Mouse (Mus musculus): ENCODE data around the gene Col1a1. TPM values are rescaled to one million over a fixed set of nuclear protein-coding genes. Genes with fewer than 3 reads are reported as not detected.
A peak's percentile ranks its signal among the peaks of the same experiment; 100 is the strongest.

Gene Col1a1
- total and polyA plus RNA-seq, 3 experiments: 0.11 to 0.13 TPM; not detected in 1

DNA sequence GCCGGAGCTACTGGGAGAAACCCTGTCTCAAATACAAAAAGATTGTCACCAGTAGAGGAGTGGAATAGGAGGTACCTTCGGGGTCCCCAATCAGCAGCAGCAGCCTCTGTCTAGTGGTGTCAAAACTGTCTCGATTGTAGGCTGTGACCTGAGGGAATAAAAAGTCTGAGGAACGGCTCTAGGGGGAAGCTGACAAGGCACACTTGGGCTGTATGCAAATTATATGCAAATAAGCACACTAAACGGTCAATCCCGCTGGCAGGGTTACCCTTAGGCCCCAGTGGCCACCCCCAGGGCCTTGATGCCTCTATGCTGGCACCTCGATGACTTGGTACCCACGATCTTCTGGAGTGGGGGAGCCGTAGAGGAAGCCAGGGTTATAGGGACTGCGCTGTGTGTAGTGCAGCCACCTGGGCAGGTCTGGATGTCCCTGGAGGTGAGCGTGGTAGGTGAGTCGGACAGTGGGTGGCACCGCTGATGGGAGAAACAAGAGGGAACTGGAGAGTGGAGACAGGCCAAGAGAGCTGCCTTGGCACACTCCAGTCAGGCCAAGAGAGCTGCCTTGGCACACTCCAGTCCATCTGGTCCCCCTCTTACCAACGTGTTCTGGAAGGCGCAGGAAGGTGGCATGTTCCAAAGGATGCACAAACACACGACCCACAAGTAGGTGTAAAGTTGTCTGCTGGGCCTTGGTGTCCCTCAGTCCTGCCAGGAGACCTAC lies 36.0 kb downstream of the Col1a1 start:
- H3K27me3 ChIP-seq (replicated peaks): peaks cover 90% of the 10 kb centered on the region
- peak; percentile 69 for DNase-seq (ENCODE audit: extremely low read depth)
- peaks cover 15 to 27% of the 10 kb centered on the region in 2 experiments for H3K4me1 ChIP-seq (ENCODE audit: control insufficient read depth in 1 of 2, insufficient read depth in 2 of 2)
- peak overlapping the region; percentile 54 for H3K4me2 ChIP-seq (ENCODE audit: insufficient read depth, low read depth, poor library complexity, severe bottlenecking)
- H3K9me3 ChIP-seq (replicated peaks; ENCODE audit: low read length): no peaks in the 10 kb centered on the region
- in situ Hi-C loops (cut with MboI; ENCODE audit: low pct_ligation_motif_present, low pct_unique_long_range_greater_than_20kb, low sequenced_read_pairs) (loop anchor here (5.0 kb wide), 1 partner anchor 35 kb away; the partner anchor contains the start of gene Col1a1), dilution Hi-C loops (cut with MboI; ENCODE audit: extremely low pct_ligation_motif_present, extremely low pct_unique_long_range_greater_than_20kb, low sequenced_read_pairs) (no loop called here)
- H3K9ac ChIP-seq (ENCODE audit: insufficient read depth, low read depth): no peak overlapping the region
- TF ChIP-seq MXI1 (IDR thresholded peaks at IDR 0.05; ENCODE audit: low read depth, low read length): no peak
- TF ChIP-seq EP300 (IDR thresholded peaks at IDR 0.05; ENCODE audit: low read length): peak; percentile 60; the same call in 1 of the 2 replicates
- no peak; the same call in 1 of the 2 replicates for TF ChIP-seq IRF4 (IDR thresholded peaks at IDR 0.05; ENCODE audit: low read depth, low read length)
- TF ChIP-seq ETS1 (conservative IDR thresholded peaks at IDR 0.05; ENCODE audit: low read depth, low read length): peak; percentile 19; the same call in 1 of the 2 replicates
- no peak for TF ChIP-seq CTCF (conservative IDR thresholded peaks at IDR 0.05 in 1 of 2, IDR thresholded peaks at IDR 0.05 in 1 of 2; ENCODE audit: low read depth in 2 of 2, low read length in 2 of 2)
- TF ChIP-seq MYC (IDR thresholded peaks at IDR 0.05; ENCODE audit: low read depth, low read length): no peak
- TF ChIP-seq MAX (IDR thresholded peaks at IDR 0.05; ENCODE audit: low read length): 0 out of 2 replicates have a peak, but pooled peaks have one; percentile 44
- TF ChIP-seq MAFK (IDR thresholded peaks at IDR 0.05; ENCODE audit: insufficient replicate concordance, low read length): 0 out of 2 replicates have a peak, but pooled peaks have one; percentile 29
- peak; percentile 69 for TF ChIP-seq BHLHE40 (IDR thresholded peaks at IDR 0.05; ENCODE audit: low read depth, low read length)
- no peaks in the 10 kb centered on the region for H3K79me2 ChIP-seq (replicated peaks; ENCODE audit: control insufficient read depth, extremely low read depth, insufficient read depth, poor library complexity, severe bottlenecking)
- no peak overlapping the region for H3K27ac ChIP-seq (ENCODE audit: insufficient read depth, low read depth)
- H3K4me3 ChIP-seq (replicated peaks in 1 of 3; ENCODE audit: low read depth in 2 of 3, low read length in 2 of 3, poor library complexity in 1 of 3): no peak overlapping the region
- H3K36me3 ChIP-seq (replicated peaks in 1 of 2; ENCODE audit: control insufficient read depth in 1 of 2, insufficient read depth in 1 of 2, low read length in 1 of 2): no peaks in the 10 kb centered on the region

DNA sequence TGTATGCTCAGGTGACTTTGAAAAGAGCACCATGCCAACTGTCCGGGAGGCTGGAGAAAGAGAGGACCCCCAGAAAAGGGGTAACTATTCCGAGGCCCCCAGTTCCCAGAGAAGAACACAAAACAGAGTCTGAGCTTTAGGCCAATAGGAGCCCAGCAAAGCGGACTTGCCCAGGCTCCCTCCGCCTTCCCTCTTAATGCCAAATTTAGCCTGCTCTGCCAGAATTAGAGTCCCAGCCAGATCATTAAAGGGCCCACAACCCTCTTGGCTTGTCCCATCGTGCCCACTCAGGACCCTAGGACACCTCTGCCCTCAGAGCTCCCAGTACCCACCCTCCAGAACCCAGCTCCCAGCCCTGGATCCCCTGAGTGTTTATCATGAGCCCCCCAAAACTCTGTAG lies 36.9 kb downstream of the Col1a1 start:
- no peak for TF ChIP-seq USF2 (conservative IDR thresholded peaks at IDR 0.05; ENCODE audit: low read depth, low read length)
- TF ChIP-seq CHD2 (IDR thresholded peaks at IDR 0.05; ENCODE audit: low read length): no peak
- TF ChIP-seq SIN3A (IDR thresholded peaks at IDR 0.05; ENCODE audit: low read length): no peak
- TF ChIP-seq ZKSCAN1 (IDR thresholded peaks at IDR 0.05; ENCODE audit: borderline replicate concordance, low read depth, low read length): no peak
- no peak for TF ChIP-seq ELF1 (IDR thresholded peaks at IDR 0.05; ENCODE audit: low read depth, low read length)
- no peak for TF ChIP-seq BHLHE40 (IDR thresholded peaks at IDR 0.05; ENCODE audit: low read depth, low read length)
- TF ChIP-seq MAZ (IDR thresholded peaks at IDR 0.05; ENCODE audit: low read depth, low read length): no peak
- TF ChIP-seq ZC3H11A (IDR thresholded peaks at IDR 0.05; ENCODE audit: low read depth, low read length): no peak
- no peak for TF ChIP-seq MAFK (IDR thresholded peaks at IDR 0.05; ENCODE audit: insufficient replicate concordance, low read length)
- no peak for TF ChIP-seq JUND (conservative IDR thresholded peaks at IDR 0.05; ENCODE audit: low read depth, low read length)
- no peak for TF ChIP-seq E2F4 (IDR thresholded peaks at IDR 0.05; ENCODE audit: insufficient replicate concordance, low read depth, low read length)
- TF ChIP-seq PAX5 (IDR thresholded peaks at IDR 0.05; ENCODE audit: low read length): no peak
- no peak for TF ChIP-seq MYC (IDR thresholded peaks at IDR 0.05; ENCODE audit: low read depth, low read length)
- TF ChIP-seq ZMIZ1 (IDR thresholded peaks at IDR 0.05; ENCODE audit: low read depth, low read length): no peak
- no peak for TF ChIP-seq RCOR1 (conservative IDR thresholded peaks at IDR 0.05; ENCODE audit: low read depth, low read length)
- TF ChIP-seq KAT2A (IDR thresholded peaks at IDR 0.05; ENCODE audit: insufficient replicate concordance, low read length): no peak
- DNase-seq (ENCODE audit: extremely low read depth): no peak
- in situ Hi-C loops (cut with MboI; ENCODE audit: low pct_ligation_motif_present, low pct_unique_long_range_greater_than_20kb, low sequenced_read_pairs): loop anchor here (5.0 kb wide), 1 partner anchor 36 kb away; the partner anchor contains the start of gene Col1a1
- Histone ChIP-seq H3K4me3 (replicated peaks in 1 of 3; ENCODE audit: low read depth in 2 of 3, low read length in 2 of 3, poor library complexity in 1 of 3) (no peak overlapping the region), H3K27ac (ENCODE audit: insufficient read depth, low read depth) (no peak overlapping the region), H3K79me2 (replicated peaks; ENCODE audit: control insufficient read depth, extremely low read depth, insufficient read depth, poor library complexity, severe bottlenecking) (no peaks in the 10 kb centered on the region), H3K9ac (ENCODE audit: insufficient read depth, low read depth) (no peak overlapping the region), H3K4me1 (ENCODE audit: control insufficient read depth in 1 of 2, insufficient read depth in 2 of 2) (peaks cover 15 to 27% of the 10 kb centered on the region in 2 experiments), H3K36me3 (replicated peaks in 1 of 2; ENCODE audit: control insufficient read depth in 1 of 2, insufficient read depth in 1 of 2, low read length in 1 of 2) (no peaks in the 10 kb centered on the region), H3K27me3 (replicated peaks) (peaks cover 91% of the 10 kb centered on the region), H3K4me2 (ENCODE audit: insufficient read depth, low read depth, poor library complexity, severe bottlenecking) (no peak overlapping the region), H3K9me3 (replicated peaks; ENCODE audit: low read length) (no peaks in the 10 kb centered on the region)
- dilution Hi-C loops (cut with MboI; ENCODE audit: extremely low pct_ligation_motif_present, extremely low pct_unique_long_range_greater_than_20kb, low sequenced_read_pairs): no loop called here
